Mouse (Mus musculus) liver, embryonic 14.5 days (tissue): ENCODE measurements around the gene Iqsec1. TPM values are rescaled to one million over a fixed set of nuclear protein-coding genes. Genes with fewer than 3 reads are reported as not detected.
A peak's percentile ranks its signal among the peaks of the same experiment; 100 is the strongest.

Experiments used
- ATAC-seq: fragments of 200-750 bp; cut with Nextera tagmentation; 2 replicates; pipeline ENCODE4 v1.8.0; 2017; ENCODE audit warnings: moderate number of reproducible peaks, mild to moderate bottlenecking, moderate library complexity; ENCODE audit not compliant: insufficient read depth
- DNase-seq, 3 experiments: peaks; one replicate each; pipeline ENCODE4 v3.0.0-alpha.2; 2012 to 2013; ENCODE audit warnings: low read depth in 3 of 3, low spot score in 3 of 3
- H3K27ac ChIP-seq: fragments of 300-500 bp; sonication (generic); 2 replicates; pipeline ENCODE4 v1.5.1; 2014; ENCODE audit warnings: moderate library complexity, mild to moderate bottlenecking, control low read depth, inconsistent platforms
- H3K27me3 ChIP-seq: fragments of 300-500 bp; sonication (generic); 2 replicates; pipeline ENCODE4 v1.6.1; 2014; ENCODE audit warnings: mild to moderate bottlenecking, low read length, moderate library complexity; ENCODE audit not compliant: control insufficient read depth, insufficient read depth
- H3K36me3 ChIP-seq: fragments of 300-500 bp; sonication (generic); replicated peaks from 2 replicates; pipeline ENCODE4 v1.6.1; 2014; ENCODE audit warnings: low read depth; ENCODE audit not compliant: control insufficient read depth, insufficient read depth
- H3K4me1 ChIP-seq, 2 experiments: fragments of 200-500 bp in 1 of 2; fragments of 300-500 bp in 1 of 2; sonication (generic) in 1 of 2; replicated peaks; 2 replicates each; pipeline ENCODE4 v1.6.1; 2012 to 2014; ENCODE audit warnings: antibody characterized with exemption in 1 of 2, inconsistent platforms in 1 of 2, low read length in 1 of 2; ENCODE audit not compliant: control insufficient read depth in 2 of 2, insufficient read depth in 2 of 2
- H3K4me2 ChIP-seq: fragments of 300-500 bp; sonication (generic); 2 replicates; pipeline ENCODE4 v1.6.1; 2014; ENCODE audit warnings: low read depth, mild to moderate bottlenecking, control low read depth, moderate library complexity
- H3K4me3 ChIP-seq, 2 experiments: fragments of 200-500 bp in 1 of 2; fragments of 300-500 bp in 1 of 2; sonication (generic) in 1 of 2; 2 replicates each; pipeline ENCODE4 v1.5.1; 2012 to 2014; ENCODE audit warnings: low read depth in 2 of 2, low read length in 2 of 2, mild to moderate bottlenecking in 2 of 2, control low read depth in 1 of 2, inconsistent platforms in 1 of 2, moderate library complexity in 1 of 2; ENCODE audit not compliant: insufficient read depth in 1 of 2
- H3K9ac ChIP-seq: fragments of 300-500 bp; sonication (generic); replicated peaks from 2 replicates; pipeline ENCODE4 v1.6.1; 2014; ENCODE audit warnings: mild to moderate bottlenecking, control low read depth, moderate library complexity
- H3K9me3 ChIP-seq: fragments of 300-500 bp; sonication (generic); 2 replicates; pipeline ENCODE4 v1.6.1; 2016; ENCODE audit warnings: low read length, mixed read lengths; ENCODE audit not compliant: control insufficient read depth
- CTCF ChIP-seq: IDR thresholded peaks from 2 replicates; pipeline ENCODE4 v1.5.1; 2016; ENCODE audit warnings: antibody characterized with exemption, low read depth, control low read depth
- EP300 ChIP-seq: IDR thresholded peaks from 2 replicates; pipeline ENCODE4 v1.6.1; 2016; ENCODE audit warnings: antibody characterized with exemption, low read depth
- WGBS: fragments of 180-500 bp; shearing (Covaris S2); extraction: QIAGEN DNeasy Blood & Tissue Kit; methylation state at CpG from one replicate; pipeline ENCODE4 v1.1.7; 2014; ENCODE audit not compliant: insufficient replicate concordance; 5-methylcytosine and 5-hydroxymethylcytosine counted together
- polyA plus RNA-seq, 2 experiments: library from polyadenylated mRNA; depleted of rRNA in 1 of 2; stranded (reverse) in 1 of 2; unstranded in 1 of 2; fragments of >200 nt; fragmentation: Nextera tagmentation in 1 of 2; extraction: Ambion mirVana in 1 of 2; gene quantifications; 2 replicates each; pipeline versions ENCODE4 v1.2.1 to v1.2.3; 2012 to 2014

Gene Iqsec1
- polyA plus RNA-seq, 2 experiments = 4.0 to 9.0 TPM

DNA sequence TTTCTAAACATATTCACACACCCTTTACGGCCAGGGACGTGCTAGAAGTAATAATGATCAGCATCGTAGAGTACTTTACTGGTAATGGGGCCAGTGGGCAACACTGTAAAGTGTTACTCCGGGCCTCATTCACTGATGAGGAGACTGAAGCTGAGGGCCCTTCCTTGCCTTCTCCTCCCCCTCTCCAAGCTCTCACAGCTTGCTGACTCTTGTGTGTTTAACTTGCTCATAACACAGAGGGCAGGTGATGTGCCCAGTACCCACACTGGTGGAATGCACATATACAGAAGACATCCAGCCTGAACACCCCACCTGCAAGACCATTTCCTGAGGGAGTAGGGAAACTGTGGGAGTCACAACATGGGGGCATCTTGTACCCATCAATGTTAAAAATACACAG lies 271.6 kb downstream of the Iqsec1 start:
- H3K9me3 ChIP-seq = no peaks in the 10 kb centered on the region
- H3K27me3 ChIP-seq = no peaks in the 10 kb centered on the region
- peak overlapping the region; percentile 92 for H3K4me2 ChIP-seq
- H3K36me3 ChIP-seq = no peaks in the 10 kb centered on the region
- no peak for ATAC-seq
- no peak for DNase-seq
- TF ChIP-seq EP300 (no peak), CTCF (no peak)
- H3K4me3 ChIP-seq = peak overlapping the region; percentile 56 to 98; a peak in 2 of 4 replicates
- peaks cover 18 to 42% of the 10 kb centered on the region in 2 experiments for H3K4me1 ChIP-seq
- H3K9ac ChIP-seq = no peak overlapping the region; the same call in 1 of the 2 replicates
- 44% methylated on average over 4 of the region's 4 CpGs for WGBS
- H3K27ac ChIP-seq = no peak overlapping the region

GRCm38 (mm10) chr6:90716066-90716704 lies 272.3 kb downstream of the Iqsec1 start:
- H3K9me3 ChIP-seq = no peaks in the 10 kb centered on the region
- H3K4me1 ChIP-seq = peaks cover 25 to 49% of the 10 kb centered on the region in 2 experiments
- H3K27ac ChIP-seq = peak overlapping the region; percentile 71
- peak overlapping the region; percentile 95 for H3K9ac ChIP-seq
- TF ChIP-seq EP300 (no peak), CTCF (peak; percentile 41)
- peak overlapping the region; percentile 92 for H3K4me2 ChIP-seq
- WGBS = 0% methylated on average over 47 of the region's 49 CpGs
- DNase-seq (peak; percentile 66 to 73 (median 71)), ATAC-seq (peak; percentile 81)
- no peaks in the 10 kb centered on the region for H3K27me3 ChIP-seq
- H3K4me3 ChIP-seq = peak overlapping the region; percentile 78 to 98
- H3K36me3 ChIP-seq = no peaks in the 10 kb centered on the region

- no peak for TF ChIP-seq CTCF
- TF ChIP-seq EP300 = no peak
- WGBS = 55% methylated on average over 4 of the region's 4 CpGs
- Histone ChIP-seq H3K36me3 (no peaks in the 10 kb centered on the region), H3K4me2 (peak overlapping the region; percentile 92), H3K9me3 (no peaks in the 10 kb centered on the region), H3K27ac (peak overlapping the region; percentile 71), H3K27me3 (no peaks in the 10 kb centered on the region), H3K4me1 (peaks cover 33 to 50% of the 10 kb centered on the region in 2 experiments), H3K9ac (peak overlapping the region; percentile 95), H3K4me3 (peak overlapping the region; percentile 78 to 98)
- no peak for DNase-seq
- no peak for ATAC-seq
These were observed 273.1 kb downstream of the Iqsec1 start for GRCm38 (mm10) chr6:90715245-90715905.

DNA sequence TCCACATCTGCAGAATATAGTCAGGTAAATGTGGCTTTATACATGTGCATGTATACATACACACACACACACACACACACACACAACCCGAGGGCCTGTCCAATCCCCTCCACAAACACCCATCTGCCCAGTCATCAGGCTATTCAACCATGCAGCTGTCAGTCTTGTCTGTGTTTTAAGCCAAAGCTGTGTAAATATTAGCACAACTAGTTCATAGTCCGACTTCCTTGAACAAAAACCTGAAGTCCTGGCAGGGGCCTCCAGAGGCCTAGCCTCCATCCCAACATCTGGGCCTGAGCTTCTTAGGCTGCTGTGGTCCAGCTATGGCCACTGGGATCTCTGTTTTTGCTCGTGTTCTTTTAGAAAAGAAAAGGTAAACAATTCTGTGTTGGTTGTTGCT lies 274.8 kb downstream of the Iqsec1 start:
- H3K36me3 ChIP-seq = no peaks in the 10 kb centered on the region
- DNase-seq (no peak), ATAC-seq (no peak)
- no peak overlapping the region; the same call in 1 of the 2 replicates for H3K4me2 ChIP-seq
- H3K4me3 ChIP-seq = no peak overlapping the region
- peaks cover 47 to 63% of the 10 kb centered on the region in 2 experiments for H3K4me1 ChIP-seq
- WGBS = 53% methylated on average over 3 of the region's 3 CpGs
- H3K27me3 ChIP-seq = no peaks in the 10 kb centered on the region
- no peak overlapping the region for H3K9ac ChIP-seq
- peak overlapping the region; percentile 76 for H3K27ac ChIP-seq
- H3K9me3 ChIP-seq = no peaks in the 10 kb centered on the region
- TF ChIP-seq EP300 (no peak), CTCF (no peak)
